Mouse (Mus musculus): ENCODE results near the gene Mettl2.

DNA sequence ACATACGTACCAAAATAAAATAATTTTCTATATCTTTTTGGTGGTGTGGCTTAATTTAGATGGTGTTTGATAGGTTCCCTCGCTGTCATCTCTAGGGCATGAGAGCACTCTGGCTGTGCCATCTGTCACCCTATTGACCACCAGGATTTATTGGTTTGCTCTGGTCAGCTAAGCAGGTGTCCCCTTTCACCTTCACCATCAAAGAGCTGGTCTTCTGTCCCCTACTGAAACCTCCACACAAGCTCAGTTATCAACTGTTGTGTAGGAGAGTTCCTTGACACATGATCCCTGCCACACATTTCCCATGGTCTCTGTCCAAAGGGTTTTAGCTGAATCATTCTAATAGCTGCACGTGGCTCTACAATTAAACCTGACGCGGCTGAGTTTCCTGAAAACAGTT is 14.9 kb downstream of the Mettl2 start:
- TF ChIP-seq CTCF (IDR thresholded peaks at IDR 0.05 in 2 of 3, conservative IDR thresholded peaks at IDR 0.05 in 1 of 3; ENCODE audit: control insufficient read depth in 1 of 3, insufficient read depth in 1 of 3, low read depth in 2 of 3, low read length in 3 of 3, poor library complexity in 1 of 3, severe bottlenecking in 1 of 3) (no peak), MAX (IDR thresholded peaks at IDR 0.05; ENCODE audit: low read length) (no peak), POLR2A (IDR thresholded peaks at IDR 0.05; ENCODE audit: control insufficient read depth in 1 of 2, insufficient read depth in 1 of 2, low read depth in 1 of 2, low read length in 2 of 2, poor library complexity in 1 of 2) (no peak; a peak in 1 of 4 replicates), TBP (IDR thresholded peaks at IDR 0.05; ENCODE audit: low read depth, low read length) (no peak), MYC (IDR thresholded peaks at IDR 0.05; ENCODE audit: low read depth, low read length) (no peak)
